Mouse (Mus musculus): ENCODE results near the gene Mrc1.

Mrc1 gene

DNA sequence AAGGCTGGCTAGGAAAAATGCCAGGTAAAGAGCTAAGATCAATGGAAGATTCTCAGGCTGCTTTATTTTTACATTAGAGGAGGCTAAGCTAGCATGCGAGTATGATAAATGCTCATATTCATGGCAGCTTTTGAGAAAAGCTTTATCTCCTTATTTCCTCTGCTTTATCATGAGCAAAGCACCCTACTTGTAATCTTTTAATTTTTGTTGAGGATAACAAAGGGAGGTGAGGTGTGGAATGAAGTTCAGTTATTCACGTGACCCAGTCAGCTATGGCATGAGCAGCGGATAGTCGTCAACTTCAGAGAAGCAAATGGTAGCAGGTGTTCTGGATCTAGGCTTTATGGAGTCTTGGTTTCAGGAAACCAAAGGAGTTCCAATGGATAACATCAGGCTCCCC is 7.7 kb downstream of the Mrc1 start:
- in situ Hi-C loops (cut with MboI; ENCODE audit: low pct_unique_long_range_greater_than_20kb in 1 of 2, low sequenced_read_pairs in 2 of 2, unreplicated experiment in 1 of 2) = no loop called here

DNA sequence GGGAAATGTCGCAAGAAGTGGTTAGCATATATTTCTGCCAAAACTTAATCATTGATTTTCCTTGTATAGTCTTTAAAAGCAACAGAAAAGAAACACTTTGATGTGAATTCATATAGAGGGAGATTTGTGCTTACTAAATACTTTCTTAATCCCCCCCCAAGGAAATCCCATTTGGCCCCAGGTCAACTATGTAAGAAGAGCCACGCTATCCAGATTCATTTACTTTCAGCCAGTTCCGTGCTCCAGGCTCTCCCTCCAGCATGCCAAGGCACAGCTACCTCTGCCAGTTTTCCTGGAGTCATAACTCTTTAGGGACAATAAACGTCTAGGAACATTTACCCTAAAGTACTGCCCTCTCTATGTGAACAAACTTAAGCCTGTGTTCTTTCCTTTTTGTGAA is 8.5 kb downstream of the Mrc1 start:
- in situ Hi-C loops (cut with MboI; ENCODE audit: low pct_unique_long_range_greater_than_20kb in 1 of 2, low sequenced_read_pairs in 2 of 2, unreplicated experiment in 1 of 2) = no loop called here

DNA sequence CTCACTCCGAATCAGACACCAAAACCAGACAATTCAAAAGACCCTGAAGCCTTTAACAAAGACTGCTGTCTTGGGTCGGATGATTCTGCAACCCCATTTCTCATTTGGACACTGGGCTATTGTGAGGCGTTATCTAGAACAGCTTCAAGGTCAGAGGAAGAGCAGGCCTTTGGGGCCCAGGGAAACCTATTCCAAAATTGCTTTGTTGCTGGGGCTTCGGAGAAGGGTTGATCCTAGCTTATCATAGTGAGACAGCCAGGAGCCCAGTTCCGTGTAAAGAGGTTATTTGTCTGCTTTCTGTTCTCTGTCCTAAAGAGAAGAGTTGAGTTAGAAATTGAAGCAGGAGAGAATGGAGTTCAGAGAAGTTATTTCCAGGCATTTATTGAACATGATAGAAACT is 10.0 kb downstream of the Mrc1 start:
- in situ Hi-C loops (cut with MboI; ENCODE audit: low pct_unique_long_range_greater_than_20kb in 1 of 2, low sequenced_read_pairs in 2 of 2, unreplicated experiment in 1 of 2) = no loop called here

DNA sequence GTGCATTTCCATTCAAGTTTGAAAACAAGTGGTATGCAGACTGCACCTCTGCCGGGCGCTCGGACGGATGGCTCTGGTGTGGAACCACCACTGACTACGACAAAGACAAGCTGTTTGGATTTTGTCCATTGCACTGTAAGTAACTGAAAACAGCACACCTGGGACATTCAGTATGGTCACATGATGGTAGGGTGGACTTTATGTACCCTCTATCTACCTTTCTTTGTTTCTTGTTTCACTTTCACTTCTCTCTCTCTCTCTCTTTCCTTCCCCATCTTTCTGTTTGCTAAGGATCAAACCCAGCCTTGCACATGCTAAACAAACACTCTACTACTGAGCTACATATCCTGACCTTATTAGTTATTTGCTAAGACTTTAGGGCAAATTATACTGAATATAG is 15.0 kb downstream of the Mrc1 start:
- in situ Hi-C loops (cut with MboI; ENCODE audit: low pct_unique_long_range_greater_than_20kb in 1 of 2, low sequenced_read_pairs in 2 of 2, unreplicated experiment in 1 of 2) = no loop called here

DNA sequence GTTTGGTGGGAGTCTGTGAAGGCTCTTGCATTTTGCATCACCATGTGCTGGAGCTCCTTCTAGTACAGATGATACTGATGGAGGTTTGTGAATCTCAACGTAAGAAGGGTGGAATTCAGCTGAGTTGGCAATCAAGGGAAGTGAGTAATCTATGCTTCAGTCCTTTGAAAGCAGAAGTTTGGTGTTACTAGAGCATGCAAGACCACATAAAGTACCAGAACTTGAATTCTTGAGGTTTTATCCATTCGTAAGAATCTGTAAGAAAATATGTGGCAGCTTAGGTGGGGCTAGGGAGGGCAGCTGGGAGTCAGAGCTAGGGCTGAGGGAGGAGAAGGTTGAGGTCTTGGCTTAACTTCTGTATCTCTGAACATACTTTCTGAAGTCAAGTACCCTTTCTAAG is 15.5 kb downstream of the Mrc1 start:
- in situ Hi-C loops (cut with MboI; ENCODE audit: low pct_unique_long_range_greater_than_20kb in 1 of 2, low sequenced_read_pairs in 2 of 2, unreplicated experiment in 1 of 2) = no loop called here

DNA sequence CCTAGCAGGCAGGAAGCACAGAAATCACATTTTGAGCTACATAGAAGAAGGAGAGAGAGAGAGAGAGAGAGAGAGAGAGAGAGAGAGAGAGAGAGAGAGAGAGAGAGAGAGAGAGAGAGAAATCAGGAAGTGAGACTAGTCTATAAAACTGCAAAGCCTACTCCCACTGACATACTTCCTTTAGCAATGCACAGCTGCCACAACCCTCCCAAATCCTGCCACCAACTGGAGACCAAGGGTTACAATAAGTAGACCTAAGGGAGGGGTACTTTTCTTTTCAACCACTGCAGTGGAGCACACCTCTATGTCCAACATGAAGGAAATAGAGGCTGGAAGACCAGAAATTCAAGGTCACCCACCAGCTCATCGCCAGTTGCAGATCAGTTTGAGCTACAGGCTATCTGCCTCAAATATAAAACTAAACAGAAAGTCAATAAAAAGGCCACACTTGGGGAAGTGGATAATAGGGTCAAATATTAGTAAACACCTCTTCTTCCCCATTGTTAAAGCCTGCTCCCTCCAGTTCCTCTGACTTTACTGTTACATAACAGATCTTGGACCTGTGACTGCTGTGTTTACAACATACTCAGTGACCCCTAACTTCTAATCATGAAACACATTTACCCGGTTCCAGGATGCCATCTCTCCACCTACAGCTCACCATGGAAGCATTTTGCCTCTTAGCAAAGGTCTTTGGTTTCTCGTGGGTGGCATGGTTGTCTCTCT is 20.8 kb downstream of the Mrc1 start:
- in situ Hi-C loops (cut with MboI; ENCODE audit: low pct_unique_long_range_greater_than_20kb in 1 of 2, low sequenced_read_pairs in 2 of 2, unreplicated experiment in 1 of 2) = no loop called here

DNA sequence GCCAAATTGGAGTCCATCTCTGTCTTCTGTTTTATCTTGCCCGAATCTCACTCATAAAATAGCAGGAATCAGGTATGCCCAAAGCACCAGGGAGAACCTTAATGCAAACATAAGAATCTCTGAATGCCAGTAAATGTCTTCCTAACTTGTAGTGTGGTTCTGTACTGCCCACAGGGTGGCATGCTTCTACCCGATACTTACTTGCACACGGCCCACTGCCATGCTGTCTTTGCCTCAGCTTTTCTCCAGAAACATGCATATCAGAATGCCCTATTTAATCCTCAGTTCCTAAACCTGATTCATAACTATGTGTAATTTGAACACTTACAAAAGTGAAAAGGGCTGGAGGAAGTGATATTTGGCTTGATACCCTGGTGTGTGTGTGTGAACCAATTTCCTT is 22.7 kb downstream of the Mrc1 start:
- in situ Hi-C loops (cut with MboI; ENCODE audit: low pct_unique_long_range_greater_than_20kb in 1 of 2, low sequenced_read_pairs in 2 of 2, unreplicated experiment in 1 of 2) = no loop called here

DNA sequence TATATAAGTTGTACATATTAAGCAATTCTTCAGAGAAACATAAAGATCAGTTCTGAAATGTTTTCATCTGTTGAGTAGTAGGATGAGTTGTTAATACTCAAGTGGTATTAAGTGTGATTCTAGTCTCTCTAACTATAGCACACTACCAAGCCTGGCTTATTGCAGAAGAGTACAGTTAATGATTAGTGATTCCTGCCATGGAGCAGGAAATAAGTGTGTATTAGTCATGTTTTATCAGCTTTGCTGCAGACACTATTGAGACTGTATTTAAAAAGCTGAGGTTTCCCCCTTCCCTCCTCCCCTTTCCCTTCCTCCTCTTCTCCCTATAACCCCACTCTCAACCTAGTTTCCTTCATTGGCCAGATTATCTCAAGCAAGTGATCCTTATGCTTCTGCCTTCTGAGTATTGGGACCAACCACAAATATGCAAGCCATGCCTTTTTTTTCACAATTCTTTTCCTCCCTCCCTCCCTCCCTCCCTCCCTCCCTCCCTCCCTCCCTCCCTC is 29.2 kb downstream of the Mrc1 start:
- in situ Hi-C loops (cut with MboI; ENCODE audit: low pct_unique_long_range_greater_than_20kb in 1 of 2, low sequenced_read_pairs in 2 of 2, unreplicated experiment in 1 of 2) = no loop called here

DNA sequence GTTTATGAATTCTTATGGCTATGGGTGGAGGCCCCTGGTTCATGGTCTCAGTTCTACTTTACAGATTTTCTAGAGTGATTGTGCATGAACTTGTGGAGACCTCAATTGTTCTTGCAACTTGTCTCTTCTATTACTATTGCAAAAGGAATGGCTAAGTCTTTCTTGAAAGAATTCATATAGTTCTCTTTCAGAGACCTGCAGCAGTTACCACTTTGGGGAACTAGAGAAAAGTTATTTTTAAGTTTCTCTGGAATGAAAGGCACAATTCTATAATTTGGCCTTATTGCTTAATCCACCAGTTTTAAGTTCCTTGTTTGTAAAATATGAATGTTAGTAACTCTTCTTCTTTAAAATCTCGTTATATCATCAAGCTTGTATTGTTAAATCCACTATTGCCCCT is 32.9 kb downstream of the Mrc1 start:
- in situ Hi-C loops (cut with MboI; ENCODE audit: low pct_unique_long_range_greater_than_20kb in 1 of 2, low sequenced_read_pairs in 2 of 2, unreplicated experiment in 1 of 2) = no loop called here

DNA sequence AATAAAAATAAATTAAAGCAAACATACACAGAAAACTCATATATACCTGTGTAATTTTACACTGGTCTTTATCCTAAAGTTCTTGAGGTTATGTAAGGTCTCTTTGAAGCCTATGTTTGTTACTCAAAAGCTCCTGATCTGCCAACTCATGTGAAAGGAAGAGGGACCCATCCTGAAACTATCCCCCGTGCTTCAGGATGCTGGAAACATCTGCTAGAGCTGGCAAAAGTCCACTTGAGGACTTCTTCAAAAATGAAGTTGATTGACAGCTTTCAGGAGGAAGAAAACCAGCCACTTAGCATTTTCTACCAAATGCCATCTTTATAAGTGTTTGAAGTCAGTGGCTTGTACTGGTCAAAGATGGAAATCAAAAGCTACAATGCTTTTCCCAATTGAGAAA is 40.0 kb downstream of the Mrc1 start:
- in situ Hi-C loops (cut with MboI; ENCODE audit: low pct_unique_long_range_greater_than_20kb in 1 of 2, low sequenced_read_pairs in 2 of 2, unreplicated experiment in 1 of 2) = no loop called here

DNA sequence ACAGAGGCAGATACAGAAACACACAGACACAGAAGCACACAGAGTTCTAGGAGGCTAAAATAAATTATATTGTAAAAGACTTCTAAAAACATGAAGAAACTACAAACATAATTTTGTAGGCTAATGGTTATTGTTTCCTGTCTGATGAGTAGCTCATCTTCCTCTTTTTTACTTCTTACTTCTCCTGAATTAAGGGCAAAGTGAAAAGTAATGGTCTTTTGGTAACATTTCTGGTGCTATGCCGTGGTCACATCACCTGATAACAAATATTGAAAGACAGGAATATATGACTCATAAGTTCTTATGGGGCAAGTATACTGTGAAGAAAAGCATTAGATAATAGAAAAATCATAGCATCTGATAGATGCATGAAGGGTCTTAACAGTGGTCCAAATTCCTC is 42.9 kb downstream of the Mrc1 start:
- in situ Hi-C loops (cut with MboI; ENCODE audit: low pct_unique_long_range_greater_than_20kb in 1 of 2, low sequenced_read_pairs in 2 of 2, unreplicated experiment in 1 of 2) = no loop called here

DNA sequence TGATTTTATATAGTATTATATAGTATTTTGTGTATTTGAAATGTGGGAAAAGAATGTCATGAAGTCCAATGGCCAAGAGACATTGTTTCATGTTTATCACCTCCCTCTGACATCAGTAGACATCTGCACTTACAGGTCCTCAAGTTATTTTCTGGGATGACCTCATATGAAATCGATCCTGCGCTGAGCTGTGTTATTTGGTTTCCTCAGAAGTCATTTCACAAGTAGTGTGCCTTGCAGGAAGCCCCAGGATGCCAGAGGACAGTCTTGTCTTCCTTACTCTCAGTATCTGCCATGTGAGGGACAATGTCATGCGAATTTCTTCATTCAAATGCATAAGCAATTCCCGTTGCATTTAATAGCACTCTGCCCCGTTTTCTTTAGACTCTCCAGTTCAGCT is 46.6 kb downstream of the Mrc1 start:
- in situ Hi-C loops (cut with MboI; ENCODE audit: low pct_unique_long_range_greater_than_20kb in 1 of 2, low sequenced_read_pairs in 2 of 2, unreplicated experiment in 1 of 2) = loop anchor here in 1 of 2 experiments (25.0 kb wide), 1 partner anchor 213 kb away; the partner anchor contains the start of genes Hacd1 and Stam

DNA sequence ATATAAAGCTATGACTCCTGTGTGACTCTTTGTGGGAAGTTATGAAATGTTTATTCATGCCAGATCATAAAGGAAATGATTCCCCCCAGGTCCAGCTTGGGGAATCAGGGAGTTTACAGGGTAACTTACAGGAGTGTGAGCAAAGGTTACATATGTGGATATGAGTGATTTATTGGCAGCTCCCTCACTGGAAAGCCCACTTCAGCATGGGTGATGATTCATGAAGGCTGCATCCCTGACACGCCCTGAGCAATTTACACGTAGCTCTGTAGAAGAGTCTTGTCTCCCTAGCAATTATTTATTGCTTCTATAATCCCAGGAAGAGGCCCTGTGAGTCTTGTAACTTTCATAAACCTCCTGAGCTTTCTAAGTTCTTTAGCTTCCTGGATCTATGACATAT is 50.1 kb downstream of the Mrc1 start:
- in situ Hi-C loops (cut with MboI; ENCODE audit: low pct_unique_long_range_greater_than_20kb in 1 of 2, low sequenced_read_pairs in 2 of 2, unreplicated experiment in 1 of 2) = loop anchor here in 1 of 2 experiments (25.0 kb wide), 1 partner anchor 217 kb away; the partner anchor contains the start of genes Hacd1 and Stam

DNA sequence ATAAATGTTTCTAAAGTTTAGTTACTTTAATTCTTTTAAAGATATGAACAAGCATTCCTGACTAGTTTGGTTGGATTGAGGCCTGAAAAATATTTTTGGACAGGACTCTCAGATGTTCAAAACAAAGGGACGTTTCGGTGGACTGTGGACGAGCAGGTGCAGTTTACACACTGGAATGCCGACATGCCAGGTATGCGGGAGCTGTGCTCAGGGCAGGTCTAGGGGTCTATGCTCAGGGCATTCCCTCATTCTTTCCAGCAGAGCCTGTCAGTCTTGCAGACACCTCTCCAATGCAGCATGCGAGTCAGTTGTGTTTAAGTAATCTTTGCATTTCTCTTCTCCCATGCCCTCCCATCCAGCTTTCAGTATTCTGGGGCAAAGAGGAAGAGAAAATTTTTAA is 50.6 kb downstream of the Mrc1 start:
- in situ Hi-C loops (cut with MboI; ENCODE audit: low pct_unique_long_range_greater_than_20kb in 1 of 2, low sequenced_read_pairs in 2 of 2, unreplicated experiment in 1 of 2) = loop anchor here in 1 of 2 experiments (25.0 kb wide), 1 partner anchor 217 kb away; the partner anchor contains the start of genes Hacd1 and Stam

DNA sequence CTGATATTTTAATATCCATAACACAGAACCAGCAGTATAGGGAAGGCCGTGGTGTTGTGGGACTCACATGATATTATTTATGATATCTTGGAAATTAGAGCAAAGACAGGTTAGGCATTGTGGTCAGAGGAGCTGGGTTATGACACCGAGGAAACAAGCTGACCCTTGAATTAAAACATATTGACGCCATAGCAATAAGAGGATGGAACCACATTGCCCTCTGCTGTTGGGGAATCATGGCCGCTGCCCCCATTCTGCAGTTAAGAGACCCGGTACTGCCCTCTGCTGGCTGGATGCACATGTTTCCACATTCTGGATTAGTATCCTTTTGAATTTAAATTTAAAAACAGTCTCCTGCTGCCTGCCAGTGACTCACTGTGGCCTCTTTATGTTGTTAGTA is 66.1 kb downstream of the Mrc1 start:
- in situ Hi-C loops (cut with MboI; ENCODE audit: low pct_unique_long_range_greater_than_20kb in 1 of 2, low sequenced_read_pairs in 2 of 2, unreplicated experiment in 1 of 2) = loop anchor here (10.0 to 25.0 kb wide), 2 partner anchors 233 to 251 kb away; partner anchors contain the start of genes Hacd1 (in 1 of the 2) and Stam (in 1 of the 2)

DNA sequence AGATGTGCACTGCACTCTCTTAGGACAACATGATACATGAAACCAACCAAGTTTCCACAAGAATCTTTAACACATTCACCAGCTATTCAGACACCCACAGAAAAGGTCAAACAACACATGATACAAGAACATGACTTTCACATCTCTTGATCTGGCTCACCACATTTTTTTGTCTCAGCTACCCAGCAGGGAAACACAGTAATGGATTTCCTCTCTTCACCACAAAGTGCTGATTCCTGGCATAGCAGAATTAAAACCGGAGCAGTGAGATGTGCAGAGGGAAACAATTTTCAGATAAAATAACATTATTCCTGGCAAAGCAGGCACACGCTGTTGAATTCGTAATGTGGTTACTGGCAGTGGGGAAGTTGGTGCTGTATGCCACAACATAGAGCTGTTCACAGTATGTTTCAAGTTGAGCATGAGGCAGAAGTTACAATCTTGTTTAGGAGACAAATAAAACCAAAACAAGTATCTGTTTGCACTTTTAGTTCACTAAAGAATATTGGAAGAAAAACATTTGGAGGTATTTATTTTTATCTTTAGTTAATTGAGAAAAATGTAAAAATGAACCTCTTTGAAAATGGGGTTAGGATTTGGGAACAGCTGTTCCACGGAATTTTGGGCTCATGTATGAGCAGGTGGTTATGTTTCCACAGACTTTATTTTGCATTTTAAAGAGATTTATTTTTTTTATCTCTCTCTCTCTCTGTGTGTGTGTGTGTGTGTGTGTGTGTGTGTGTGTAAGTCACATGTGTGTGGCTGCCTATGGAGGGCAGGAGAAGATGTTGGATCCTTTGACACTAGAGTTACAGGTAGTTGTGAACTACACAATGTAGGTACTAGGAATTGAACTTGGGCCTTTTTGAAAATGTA is 83.6 kb downstream of the Mrc1 start:
- in situ Hi-C loops (cut with MboI; ENCODE audit: low pct_unique_long_range_greater_than_20kb in 1 of 2, low sequenced_read_pairs in 2 of 2, unreplicated experiment in 1 of 2) = loop anchor here in 1 of 2 experiments (10.0 kb wide), 1 partner anchor 382 kb away; no protein-coding TSS in a partner anchor

DNA sequence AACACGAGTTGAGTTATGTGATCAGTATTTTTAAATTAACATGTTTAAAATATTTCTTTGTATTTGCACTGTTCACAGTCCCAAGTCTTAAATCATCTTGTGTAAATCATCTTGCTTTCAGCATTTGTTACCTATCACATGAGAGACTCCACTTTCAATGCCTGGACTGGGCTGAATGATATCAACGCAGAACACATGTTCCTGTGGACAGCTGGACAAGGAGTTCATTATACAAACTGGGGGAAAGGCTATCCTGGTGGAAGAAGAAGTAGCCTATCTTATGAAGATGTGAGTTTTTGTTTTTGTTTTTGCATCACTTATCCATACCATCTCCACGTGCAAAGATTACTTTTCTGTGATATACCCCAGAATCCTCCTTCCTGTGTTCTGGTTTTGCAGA is 85.9 kb downstream of the Mrc1 start:
- in situ Hi-C loops (cut with MboI; ENCODE audit: low pct_unique_long_range_greater_than_20kb in 1 of 2, low sequenced_read_pairs in 2 of 2, unreplicated experiment in 1 of 2) = loop anchor here in 1 of 2 experiments (10.0 kb wide), 1 partner anchor 380 kb away; no protein-coding TSS in a partner anchor

DNA sequence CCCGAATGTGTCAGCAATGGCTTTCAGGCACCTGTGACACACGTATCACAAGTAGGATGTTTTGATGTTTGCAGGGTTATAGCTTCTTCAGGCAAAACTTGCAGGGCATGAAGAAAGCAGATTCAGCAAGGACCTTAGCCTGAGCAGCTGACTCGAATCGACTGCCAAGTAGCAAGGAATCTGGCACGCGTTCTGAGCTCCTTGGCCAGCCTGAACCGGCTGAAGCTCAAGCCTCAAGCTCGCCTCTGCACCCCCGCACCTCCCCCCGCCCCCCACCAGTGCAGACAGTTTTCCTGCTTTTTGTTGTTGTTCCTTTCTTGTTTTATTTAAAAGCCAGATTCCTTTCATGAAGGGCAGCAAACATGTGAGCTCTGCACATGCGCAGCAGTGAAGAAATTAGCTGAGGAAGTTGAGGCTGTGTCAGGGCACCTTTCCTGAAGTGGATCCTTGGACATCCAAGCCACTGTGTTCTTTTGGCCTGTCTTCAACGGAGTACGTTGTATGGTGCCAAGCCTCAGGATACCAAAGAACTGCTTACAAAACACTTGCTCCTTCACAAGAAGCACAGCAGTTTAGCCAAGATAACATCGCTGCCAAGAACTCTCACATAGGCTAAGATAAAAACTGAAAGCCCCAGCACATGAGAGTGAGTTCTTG is 112.6 kb downstream of the Mrc1 start:
- in situ Hi-C loops (cut with MboI; ENCODE audit: low pct_unique_long_range_greater_than_20kb in 1 of 2, low sequenced_read_pairs in 2 of 2, unreplicated experiment in 1 of 2) = no loop called here
